Mouse (Mus musculus) liver, embryonic 15.5 days (tissue): ENCODE measurements around the gene Snap47. TPM values are rescaled to one million over a fixed set of nuclear protein-coding genes. Genes with fewer than 3 reads are reported as not detected.

Experiments
- ATAC-seq: fragments of 200-750 bp; cut with Nextera tagmentation; 2 replicates; pipeline ENCODE4 v1.8.0; 2017; ENCODE audit warnings: moderate number of reproducible peaks, mild to moderate bottlenecking, moderate library complexity; ENCODE audit not compliant: insufficient read depth
- H3K27ac ChIP-seq: fragments of 300-500 bp; sonication (generic); replicated peaks from 2 replicates; pipeline ENCODE4 v1.5.1; 2015; ENCODE audit warnings: mild to moderate bottlenecking, inconsistent platforms
- H3K27me3 ChIP-seq: fragments of 300-500 bp; sonication (generic); 2 replicates; pipeline ENCODE4 v1.6.1; 2015; ENCODE audit warnings: mild to moderate bottlenecking, inconsistent platforms
- H3K36me3 ChIP-seq: fragments of 300-500 bp; sonication (generic); replicated peaks from 2 replicates; pipeline ENCODE4 v1.6.1; 2015; ENCODE audit warnings: moderate library complexity, mild to moderate bottlenecking, inconsistent platforms
- H3K4me1 ChIP-seq: fragments of 300-500 bp; sonication (generic); replicated peaks from 2 replicates; pipeline ENCODE4 v1.6.1; 2015; ENCODE audit warnings: inconsistent platforms
- H3K4me2 ChIP-seq: fragments of 300-500 bp; sonication (generic); 2 replicates; pipeline ENCODE4 v1.6.1; 2015; ENCODE audit warnings: moderate library complexity, mild to moderate bottlenecking, inconsistent platforms
- H3K4me3 ChIP-seq: fragments of 300-500 bp; sonication (generic); replicated peaks from 2 replicates; pipeline ENCODE4 v1.5.1; 2015; ENCODE audit warnings: mild to moderate bottlenecking, inconsistent platforms
- H3K9ac ChIP-seq: fragments of 300-500 bp; sonication (generic); 2 replicates; pipeline ENCODE4 v1.6.1; 2015; ENCODE audit warnings: moderate library complexity, mild to moderate bottlenecking, inconsistent platforms
- H3K9me3 ChIP-seq: fragments of 300-500 bp; sonication (generic); replicated peaks from 2 replicates; pipeline ENCODE4 v1.6.1; 2016; ENCODE audit warnings: inconsistent platforms
- WGBS: fragments of 180-500 bp; shearing (Covaris S2); methylation state at CpG from one replicate; pipeline ENCODE4 v1.1.7; 2015; ENCODE audit warnings: mixed read lengths; ENCODE audit not compliant: insufficient replicate concordance; 5-methylcytosine and 5-hydroxymethylcytosine counted together
- polyA plus RNA-seq: library from polyadenylated mRNA; unstranded; fragments of >200 nt; fragmentation: Nextera tagmentation; extraction: Ambion mirVana; gene quantifications from 2 replicates; pipeline ENCODE4 v1.2.1, GENCODE M21; 2015

The Snap47 gene
- polyA plus RNA-seq, 1 experiment from 2014 or later: 25.4 TPM

DNA sequence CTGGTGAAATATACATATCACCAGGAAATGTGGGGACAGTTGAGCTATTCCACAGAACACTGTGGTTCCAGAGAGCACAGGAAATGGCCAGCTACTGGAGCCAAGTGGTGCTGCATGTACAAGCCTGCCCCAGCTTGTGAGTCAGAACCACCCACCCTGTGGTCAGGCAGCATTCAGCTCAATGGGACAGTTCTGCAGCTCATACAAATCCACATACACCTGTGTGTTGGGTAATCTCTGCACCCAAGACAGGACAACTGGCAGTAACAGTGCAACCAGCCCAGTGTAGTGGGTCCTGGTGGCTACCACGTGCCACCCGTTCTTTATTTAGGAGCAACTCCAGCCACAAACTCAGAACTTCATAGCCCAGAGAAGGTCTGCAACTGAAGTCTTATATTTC is 29.0 kb downstream of the Snap47 start:
- no peaks in the 10 kb centered on the region for H3K27me3 ChIP-seq
- H3K4me2 ChIP-seq: no peak overlapping the region
- 44% methylated on average over 2 of the region's 2 CpGs for WGBS
- H3K9ac ChIP-seq: no peak overlapping the region
- ATAC-seq: no peak
- H3K4me1 ChIP-seq: peaks cover 15% of the 10 kb centered on the region
- H3K4me3 ChIP-seq: no peak overlapping the region
- no peaks in the 10 kb centered on the region for H3K9me3 ChIP-seq
- peaks cover 3% of the 10 kb centered on the region; the same call in 1 of the 2 replicates for H3K36me3 ChIP-seq
- H3K27ac ChIP-seq: no peak overlapping the region

GRCm38 (mm10) chr11:59421436-59421835 is 29.6 kb downstream of the Snap47 start:
- Histone ChIP-seq H3K27me3 (no peaks in the 10 kb centered on the region), H3K36me3 (0 out of 2 replicates have a peak, but pooled peaks cover under 1% of the 10 kb centered on the region)
- 38% methylated on average over 8 of the region's 8 CpGs for WGBS

DNA sequence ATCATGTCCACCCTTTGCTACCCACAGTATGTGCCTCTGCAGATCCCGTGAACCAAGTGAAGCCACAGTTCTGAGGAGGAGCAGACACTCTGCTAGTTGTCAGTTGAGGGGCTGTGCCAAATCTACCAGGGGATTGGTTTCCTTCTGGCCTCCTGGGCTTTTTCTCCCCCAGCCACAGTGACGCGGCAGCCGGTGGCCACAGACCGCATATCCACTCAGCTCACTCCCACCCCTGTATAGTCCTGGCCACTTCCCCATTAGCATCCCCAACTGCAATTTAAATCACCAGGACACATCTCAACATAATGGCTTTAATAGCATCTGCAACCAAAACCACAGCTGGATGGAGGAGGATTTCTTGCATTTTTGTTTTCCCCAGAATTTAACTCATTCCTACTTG is 32.3 kb downstream of the Snap47 start:
- 12% methylated on average over 5 of the region's 5 CpGs for WGBS
- H3K9ac ChIP-seq: no peak overlapping the region
- H3K27ac ChIP-seq: no peak overlapping the region
- no peaks in the 10 kb centered on the region for H3K9me3 ChIP-seq
- no peak for ATAC-seq
- H3K4me1 ChIP-seq: peaks cover 12% of the 10 kb centered on the region
- no peaks in the 10 kb centered on the region for H3K36me3 ChIP-seq
- H3K4me3 ChIP-seq: no peak overlapping the region
- H3K27me3 ChIP-seq: no peaks in the 10 kb centered on the region
- H3K4me2 ChIP-seq: no peak overlapping the region

More at GRCm38 (mm10) chr11:59421436-59421835, 29.6 kb downstream of the Snap47 start:
- Histone ChIP-seq H3K9ac (no peak overlapping the region), H3K4me2 (no peak overlapping the region), H3K9me3 (no peaks in the 10 kb centered on the region), H3K4me1 (peaks cover 15% of the 10 kb centered on the region), H3K27ac (no peak overlapping the region), H3K4me3 (no peak overlapping the region)
- ATAC-seq: no peak

DNA sequence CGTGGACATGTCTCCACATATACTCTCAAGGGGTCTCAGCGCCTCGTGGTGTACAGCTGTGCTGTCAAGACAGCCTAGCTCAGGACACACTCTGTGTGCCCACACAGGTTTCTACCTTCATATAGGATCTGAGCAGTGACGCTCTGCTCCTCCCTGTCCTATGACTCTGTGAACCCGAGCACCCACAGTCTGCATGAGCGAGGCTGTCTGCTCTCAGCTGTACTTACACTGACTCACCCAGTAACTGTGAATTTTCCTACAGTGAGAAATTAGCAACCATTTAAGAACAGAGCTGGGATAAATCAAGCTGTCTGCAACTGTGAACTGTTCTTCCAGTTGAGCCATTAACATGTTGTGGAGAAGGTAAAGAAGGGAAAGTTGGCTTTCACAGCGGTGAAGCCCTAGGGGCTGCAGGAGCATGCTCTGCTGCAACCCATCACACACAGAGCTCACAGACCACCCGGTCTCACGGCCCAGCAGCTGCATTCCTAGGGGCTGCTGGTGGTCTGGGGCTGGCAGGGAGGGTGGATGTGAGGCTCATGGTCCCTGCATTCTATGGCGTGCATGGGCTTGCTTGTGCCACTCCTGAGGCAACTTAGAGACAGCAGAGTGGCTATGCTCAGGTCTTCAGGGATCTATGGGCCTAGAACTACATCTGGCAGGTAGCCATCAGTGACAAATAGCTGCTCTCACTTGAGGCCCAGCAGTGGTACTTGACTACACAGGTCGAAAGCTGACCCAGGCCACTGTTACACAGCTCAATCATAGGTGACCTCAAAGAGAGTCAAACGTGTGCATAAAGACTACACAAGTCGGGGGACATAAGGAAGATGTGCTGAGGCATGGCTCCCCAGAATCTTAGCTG is 37.8 kb downstream of the Snap47 start:
- no peaks in the 10 kb centered on the region for H3K27me3 ChIP-seq
- no peaks in the 10 kb centered on the region for H3K36me3 ChIP-seq
- no peak for ATAC-seq
- H3K27ac ChIP-seq: no peak overlapping the region
- H3K4me3 ChIP-seq: no peak overlapping the region
- WGBS: 69% methylated on average over 13 of the region's 13 CpGs
- H3K9ac ChIP-seq: no peak overlapping the region
- H3K4me1 ChIP-seq: 0 out of 2 replicates have a peak, but pooled peaks cover 3% of the 10 kb centered on the region
- no peak overlapping the region for H3K4me2 ChIP-seq
- H3K9me3 ChIP-seq: no peaks in the 10 kb centered on the region

GRCm38 (mm10) chr11:59412058-59412457 is 38.9 kb downstream of the Snap47 start:
- Histone ChIP-seq H3K9ac (no peak overlapping the region), H3K4me3 (no peak overlapping the region), H3K36me3 (0 out of 2 replicates have a peak, but pooled peaks cover 3% of the 10 kb centered on the region), H3K4me2 (no peak overlapping the region), H3K27ac (no peak overlapping the region), H3K27me3 (no peaks in the 10 kb centered on the region), H3K4me1 (0 out of 2 replicates have a peak, but pooled peaks cover 3% of the 10 kb centered on the region), H3K9me3 (no peaks in the 10 kb centered on the region)
- ATAC-seq: no peak
- WGBS: 67% methylated on average over 6 of the region's 6 CpGs

DNA sequence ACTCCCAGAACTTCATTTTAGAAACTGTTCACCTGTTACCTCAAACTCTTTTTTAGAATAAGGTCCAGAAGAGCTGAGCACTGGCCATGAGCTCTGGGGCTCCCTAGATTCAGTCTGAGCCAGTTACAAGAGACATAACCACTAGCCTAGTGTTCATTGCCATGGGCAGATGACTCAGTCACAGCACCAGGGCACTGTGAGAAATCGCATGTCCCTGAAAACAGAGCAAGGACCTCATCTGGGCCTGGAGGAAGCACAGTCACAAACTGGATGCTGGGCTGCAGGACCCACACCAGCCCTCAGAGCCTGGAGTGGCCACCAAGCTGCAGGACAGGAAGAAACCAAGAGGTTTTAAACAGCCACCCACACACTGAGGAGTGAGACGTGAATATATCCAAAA is 40.1 kb downstream of the Snap47 start:
- H3K4me3 ChIP-seq: no peak overlapping the region
- 57% methylated on average over 2 of the region's 2 CpGs for WGBS
- no peak overlapping the region for H3K27ac ChIP-seq
- no peaks in the 10 kb centered on the region for H3K9me3 ChIP-seq
- H3K27me3 ChIP-seq: no peaks in the 10 kb centered on the region
- H3K36me3 ChIP-seq: 0 out of 2 replicates have a peak, but pooled peaks cover 3% of the 10 kb centered on the region
- H3K9ac ChIP-seq: no peak overlapping the region
- no peak for ATAC-seq
- 0 out of 2 replicates have a peak, but pooled peaks cover 3% of the 10 kb centered on the region for H3K4me1 ChIP-seq
- H3K4me2 ChIP-seq: no peak overlapping the region

GRCm38 (mm10) chr11:59405761-59406160 is 45.2 kb downstream of the Snap47 start:
- WGBS: 46% methylated on average over 1 of the region's 1 CpGs
- no peak overlapping the region for H3K27ac ChIP-seq
- 0 out of 2 replicates have a peak, but pooled peaks cover 3% of the 10 kb centered on the region for H3K36me3 ChIP-seq
- ATAC-seq: no peak
- no peak overlapping the region for H3K9ac ChIP-seq
- no peak overlapping the region for H3K4me2 ChIP-seq
- H3K4me3 ChIP-seq: no peak overlapping the region
- H3K4me1 ChIP-seq: no peaks in the 10 kb centered on the region
- H3K9me3 ChIP-seq: no peaks in the 10 kb centered on the region
- H3K27me3 ChIP-seq: no peaks in the 10 kb centered on the region

- Histone ChIP-seq H3K4me3 (no peak overlapping the region), H3K4me2 (no peak overlapping the region), H3K36me3 (no peaks in the 10 kb centered on the region), H3K9me3 (no peaks in the 10 kb centered on the region), H3K27me3 (no peaks in the 10 kb centered on the region), H3K27ac (no peak overlapping the region), H3K4me1 (peaks cover 11% of the 10 kb centered on the region), H3K9ac (no peak overlapping the region)
- no peak for ATAC-seq
- WGBS: 48% methylated on average over 2 of the region's 2 CpGs
These were observed 50.1 kb downstream of the Snap47 start for GRCm38 (mm10) chr11:59400876-59401275.

DNA sequence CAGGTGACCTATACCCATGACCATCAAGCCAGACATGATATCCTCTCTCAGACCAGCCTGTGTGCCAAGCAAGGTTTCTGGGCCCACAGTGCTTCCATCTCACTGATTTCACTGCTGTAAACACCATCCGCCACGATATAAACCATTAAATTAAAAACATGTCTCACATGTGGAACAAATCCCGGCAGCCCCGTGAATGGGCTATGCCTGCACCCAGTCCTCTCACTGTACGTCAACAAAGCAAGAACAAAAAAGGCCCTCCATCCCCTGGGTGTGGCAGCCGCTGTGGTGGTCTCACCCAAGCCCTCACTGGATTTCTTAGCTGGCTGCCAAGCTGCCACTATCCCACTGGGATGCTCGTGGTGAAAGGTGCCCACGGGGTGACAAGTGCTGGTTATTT is 51.2 kb downstream of the Snap47 start:
- no peaks in the 10 kb centered on the region for H3K27me3 ChIP-seq
- no peak overlapping the region for H3K9ac ChIP-seq
- no peak overlapping the region for H3K4me2 ChIP-seq
- H3K4me3 ChIP-seq: no peak overlapping the region
- H3K4me1 ChIP-seq: peaks cover 11% of the 10 kb centered on the region
- H3K36me3 ChIP-seq: no peaks in the 10 kb centered on the region
- no peak for ATAC-seq
- WGBS: 58% methylated on average over 8 of the region's 8 CpGs
- no peaks in the 10 kb centered on the region for H3K9me3 ChIP-seq
- H3K27ac ChIP-seq: no peak overlapping the region

DNA sequence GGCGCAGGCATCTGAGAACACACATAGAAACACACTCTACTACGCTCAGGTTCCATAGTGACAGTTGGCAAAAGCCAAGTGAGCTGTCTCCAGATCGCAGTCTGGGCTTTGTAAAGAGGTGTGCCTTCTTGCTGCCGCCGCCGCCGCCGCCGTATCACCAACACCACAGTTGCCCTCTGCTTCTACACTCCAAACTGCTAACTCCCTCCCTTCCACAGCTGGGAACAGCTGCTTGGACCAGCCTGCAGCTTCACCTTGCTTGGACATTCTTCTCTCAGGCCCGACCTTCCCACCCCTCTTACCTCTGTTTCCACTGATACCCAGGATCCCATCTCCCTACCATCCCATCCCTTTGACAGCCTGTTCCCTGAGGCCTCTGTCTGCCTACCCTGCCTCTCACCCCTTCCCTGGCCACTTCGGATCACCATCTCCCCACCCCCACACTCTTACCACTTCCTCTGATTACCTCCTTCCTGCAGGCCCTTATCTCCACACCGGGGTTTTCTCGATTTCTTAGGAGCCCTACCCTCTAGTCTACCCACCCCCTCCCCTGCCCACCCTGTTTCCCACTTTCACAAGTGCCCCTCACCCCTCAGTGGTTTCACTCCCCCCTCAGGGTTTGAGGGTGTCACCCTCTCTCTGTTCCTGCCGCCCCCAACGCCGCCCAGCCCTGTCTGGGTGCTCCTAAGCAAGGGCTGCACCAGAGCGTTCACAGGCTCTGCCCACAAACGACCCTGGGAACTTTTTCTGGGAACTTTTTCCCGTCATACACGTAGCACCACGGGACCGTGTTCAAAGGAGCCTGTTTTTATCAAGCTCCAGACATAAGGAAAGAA is 53.2 kb downstream of the Snap47 start:
- ATAC-seq: peak; percentile 9; the same call in 1 of the 2 replicates
- 8% methylated on average over 22 of the region's 22 CpGs for WGBS

GRCm38 (mm10) chr11:59394451-59394850 is 56.5 kb downstream of the Snap47 start:
- 57% methylated on average over 5 of the region's 5 CpGs for WGBS

More for the DNA sequence above, 53.2 kb downstream of the Snap47 start:
- Histone ChIP-seq H3K27me3 (no peaks in the 10 kb centered on the region), H3K27ac (no peak overlapping the region), H3K9me3 (no peaks in the 10 kb centered on the region), H3K4me3 (no peak overlapping the region), H3K4me1 (peaks cover 11% of the 10 kb centered on the region), H3K4me2 (no peak overlapping the region; the same call in 1 of the 2 replicates), H3K9ac (no peak overlapping the region), H3K36me3 (no peaks in the 10 kb centered on the region)

More at GRCm38 (mm10) chr11:59394451-59394850, 56.5 kb downstream of the Snap47 start:
- no peak overlapping the region for H3K4me3 ChIP-seq
- ATAC-seq: no peak
- no peak overlapping the region for H3K9ac ChIP-seq
- no peak overlapping the region for H3K27ac ChIP-seq
- peaks cover 11% of the 10 kb centered on the region for H3K4me1 ChIP-seq
- no peak overlapping the region for H3K4me2 ChIP-seq
- H3K9me3 ChIP-seq: no peaks in the 10 kb centered on the region
- H3K36me3 ChIP-seq: no peaks in the 10 kb centered on the region
- no peaks in the 10 kb centered on the region for H3K27me3 ChIP-seq
